Mouse (Mus musculus) MEL (cell line): ENCODE data around the gene Ikzf2.

Experiments used
- MAX ChIP-seq: IDR thresholded peaks from 2 replicates; pipeline ENCODE4 v1.6.1; 2011; ENCODE audit warnings: low read length, improper control_type of control experiment
- USF1 ChIP-seq: IDR thresholded peaks from 2 replicates; pipeline ENCODE4 v1.6.1; 2014; ENCODE audit warnings: low read depth, mild to moderate bottlenecking, inconsistent platforms, low read length, improper control_type of control experiment, moderate library complexity

DNA sequence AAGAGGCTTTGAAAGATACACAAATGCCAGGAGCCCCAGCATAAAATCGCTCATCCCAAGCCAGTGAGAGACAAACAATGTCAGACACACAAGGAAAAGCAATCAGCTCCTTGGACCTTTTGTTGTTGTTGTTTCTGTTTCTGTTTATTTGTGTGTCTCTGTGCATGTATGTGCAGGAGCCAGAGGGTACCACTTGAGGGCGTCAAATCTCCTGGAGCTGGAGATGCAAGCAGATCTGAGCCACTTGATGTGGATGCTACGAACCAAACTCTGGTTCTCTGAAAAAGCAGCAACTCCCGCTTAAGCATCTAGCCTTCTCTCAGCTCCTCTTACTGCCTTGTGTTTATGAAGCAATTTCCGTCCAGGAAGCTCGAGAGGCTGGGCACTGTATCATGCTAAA, 198.4 kb downstream of the Ikzf2 start:
- TF ChIP-seq MAX (no peak), USF1 (no peak)
